Mouse (Mus musculus): ENCODE data around the gene Nek9.
"Not testable (repeated sequence)": the region's sequence is repeated elsewhere in the genome, so short reads cannot be mapped to it uniquely, and the experiment has no call there.

Gene Nek9

GRCm38 (mm10) chr12:85289157-85290000, 49.8 kb downstream of the Nek9 start:
- no peak for DNase-seq (ENCODE audit: low spot score)

- DNase-seq (ENCODE audit: low spot score) = no peak
Observed at GRCm38 (mm10) chr12:85288486-85289156, 50.5 kb downstream of the Nek9 start, which contains the start of gene Zc2hc1c. Gene Zc2hc1c (plus strand): TSS chr12:85288591.

GRCm38 (mm10) chr12:85287809-85288485, 51.2 kb downstream of the Nek9 start, which contains the start of gene Acyp1:
Gene Acyp1 (minus strand): TSS chr12:85288438.
- no peak for DNase-seq (ENCODE audit: low spot score)

- DNase-seq (ENCODE audit: low spot score) = no peak
Observed at GRCm38 (mm10) chr12:85286941-85287340, 52.2 kb downstream of the Nek9 start.

- DNase-seq (ENCODE audit: low spot score) = no peak
Observed at GRCm38 (mm10) chr12:85284996-85285395, 54.2 kb downstream of the Nek9 start.

- no peak for DNase-seq (ENCODE audit: low spot score)
Observed at GRCm38 (mm10) chr12:85284331-85284730, 54.8 kb downstream of the Nek9 start.

GRCm38 (mm10) chr12:85281756-85282155, 57.4 kb downstream of the Nek9 start:
- not testable (repeated sequence) for DNase-seq (ENCODE audit: low spot score)

- no peak for DNase-seq (ENCODE audit: low spot score)
Observed at GRCm38 (mm10) chr12:85280845-85281651, 58.1 kb downstream of the Nek9 start.

- peak; percentile 99 for DNase-seq (ENCODE audit: low spot score)
Observed at GRCm38 (mm10) chr12:85280105-85280844, 58.9 kb downstream of the Nek9 start.

GRCm38 (mm10) chr12:85279396-85280080, 59.6 kb downstream of the Nek9 start:
- DNase-seq (ENCODE audit: low spot score) = no peak

- no peak for DNase-seq (ENCODE audit: low spot score)
Observed at GRCm38 (mm10) chr12:85278919-85279318, 60.2 kb downstream of the Nek9 start.

GRCm38 (mm10) chr12:85276273-85276672, 62.9 kb downstream of the Nek9 start:
- DNase-seq (ENCODE audit: low spot score) = no peak

- DNase-seq (ENCODE audit: low spot score) = no peak
Observed at GRCm38 (mm10) chr12:85273508-85273907, 65.7 kb downstream of the Nek9 start.

GRCm38 (mm10) chr12:85271843-85272206, 67.3 kb downstream of the Nek9 start:
- no peak for DNase-seq (ENCODE audit: low spot score)

GRCm38 (mm10) chr12:85271132-85271842, 67.9 kb downstream of the Nek9 start:
- no peak for DNase-seq (ENCODE audit: low spot score)

- peak; percentile 59 for DNase-seq (ENCODE audit: low spot score)
Observed at GRCm38 (mm10) chr12:85270319-85270718, 68.8 kb downstream of the Nek9 start, which contains the start of gene Mlh3. Gene Mlh3 (minus strand): TSS chr12:85270599.

- no peak for DNase-seq (ENCODE audit: low spot score)
Observed at GRCm38 (mm10) chr12:85269821-85270220, 69.3 kb downstream of the Nek9 start.

- no peak for DNase-seq (ENCODE audit: low spot score)
Observed at GRCm38 (mm10) chr12:85266248-85266647, 72.9 kb downstream of the Nek9 start.

- DNase-seq (ENCODE audit: low spot score) = no peak
Observed at GRCm38 (mm10) chr12:85264940-85265339, 74.2 kb downstream of the Nek9 start.

GRCm38 (mm10) chr12:85264531-85264930, 74.6 kb downstream of the Nek9 start:
- DNase-seq (ENCODE audit: low spot score) = no peak

Measured in layer of hippocampus, adult 9-10 months (tissue).